Mouse (Mus musculus): ENCODE results near the gene Zswim5. TPM values are rescaled to one million over a fixed set of nuclear protein-coding genes. Genes with fewer than 3 reads are reported as not detected.

Gene Zswim5
- polyA plus RNA-seq, 1 experiment from 2014 or later: 10.9 TPM

GRCm38 (mm10) chr4:116878491-116878890 lies 1.3 kb downstream of the Zswim5 start:
- Histone ChIP-seq H3K4me3 (ENCODE audit: low read depth, low read length) (peak overlapping the region; percentile 91), H3K27ac (ENCODE audit: low read depth, low read length) (peak overlapping the region; percentile 98; the same call in 1 of the 2 replicates), H3K4me2 (ENCODE audit: low read depth, low read length, severe bottlenecking) (peak overlapping the region; percentile 79), H3K9ac (ENCODE audit: low read length) (peak overlapping the region; percentile 97), H3K9me3 (ENCODE audit: control insufficient read depth, low read length) (no peaks in the 10 kb centered on the region), H3K27me3 (ENCODE audit: control insufficient read depth, insufficient read depth, low read length) (no peaks in the 10 kb centered on the region), H3K4me1 (replicated peaks; ENCODE audit: control insufficient read depth, insufficient read depth, low read length) (no peaks in the 10 kb centered on the region), H3K36me3 (ENCODE audit: control insufficient read depth, insufficient read depth, low read length) (no peaks in the 10 kb centered on the region)
- ATAC-seq (replicated peaks; ENCODE audit: low FRiP score) (no peak), DNase-seq (ENCODE audit: low spot score) (peak; percentile 75)
- WGBS: 3% methylated on average over 11 of the region's 11 CpGs

- Histone ChIP-seq H3K4me2 (ENCODE audit: low read depth, low read length, severe bottlenecking) (no peak overlapping the region), H3K4me3 (ENCODE audit: low read depth, low read length) (no peak overlapping the region), H3K4me1 (replicated peaks; ENCODE audit: control insufficient read depth, insufficient read depth, low read length) (no peaks in the 10 kb centered on the region), H3K9me3 (ENCODE audit: control insufficient read depth, low read length) (no peaks in the 10 kb centered on the region), H3K36me3 (ENCODE audit: control insufficient read depth, insufficient read depth, low read length) (no peaks in the 10 kb centered on the region), H3K9ac (ENCODE audit: low read length) (no peak overlapping the region), H3K27ac (ENCODE audit: low read depth, low read length) (no peak overlapping the region), H3K27me3 (ENCODE audit: control insufficient read depth, insufficient read depth, low read length) (no peaks in the 10 kb centered on the region)
- DNase-seq (ENCODE audit: low spot score) (no peak), ATAC-seq (replicated peaks; ENCODE audit: low FRiP score) (no peak)
Observed at GRCm38 (mm10) chr4:116882679-116883078, 5.5 kb downstream of the Zswim5 start.

GRCm38 (mm10) chr4:116894200-116895080 lies 17.3 kb downstream of the Zswim5 start:
- H3K9me3 ChIP-seq (ENCODE audit: control insufficient read depth, low read length): no peaks in the 10 kb centered on the region
- no peak overlapping the region for H3K4me2 ChIP-seq (ENCODE audit: low read depth, low read length, severe bottlenecking)
- H3K4me3 ChIP-seq (ENCODE audit: low read depth, low read length): no peak overlapping the region
- DNase-seq (ENCODE audit: low spot score): no peak
- ATAC-seq (replicated peaks; ENCODE audit: low FRiP score): no peak
- no peaks in the 10 kb centered on the region for H3K27me3 ChIP-seq (ENCODE audit: control insufficient read depth, insufficient read depth, low read length)
- no peak overlapping the region for H3K9ac ChIP-seq (ENCODE audit: low read length)
- H3K27ac ChIP-seq (ENCODE audit: low read depth, low read length): no peak overlapping the region
- no peaks in the 10 kb centered on the region for H3K4me1 ChIP-seq (replicated peaks; ENCODE audit: control insufficient read depth, insufficient read depth, low read length)
- H3K36me3 ChIP-seq (ENCODE audit: control insufficient read depth, insufficient read depth, low read length): no peaks in the 10 kb centered on the region
- 82% methylated on average over 4 of the region's 4 CpGs for WGBS

GRCm38 (mm10) chr4:116910489-116911181 lies 33.5 kb downstream of the Zswim5 start:
- Histone ChIP-seq H3K9me3 (ENCODE audit: control insufficient read depth, low read length) (no peaks in the 10 kb centered on the region), H3K4me2 (ENCODE audit: low read depth, low read length, severe bottlenecking) (no peak overlapping the region), H3K36me3 (ENCODE audit: control insufficient read depth, insufficient read depth, low read length) (no peaks in the 10 kb centered on the region), H3K4me1 (replicated peaks; ENCODE audit: control insufficient read depth, insufficient read depth, low read length) (no peaks in the 10 kb centered on the region; the same call in 1 of the 2 replicates), H3K27ac (ENCODE audit: low read depth, low read length) (0 out of 2 replicates have a peak overlapping the region, but pooled peaks have one; percentile 26), H3K9ac (ENCODE audit: low read length) (no peak overlapping the region), H3K27me3 (ENCODE audit: control insufficient read depth, insufficient read depth, low read length) (no peaks in the 10 kb centered on the region), H3K4me3 (ENCODE audit: low read depth, low read length) (no peak overlapping the region)
- WGBS: 27% methylated on average over 4 of the region's 4 CpGs
- ATAC-seq (replicated peaks; ENCODE audit: low FRiP score) (peak; percentile 58; the same call in 1 of the 2 replicates), DNase-seq (ENCODE audit: low spot score) (no peak)

- ATAC-seq (replicated peaks; ENCODE audit: low FRiP score) (no peak; the same call in 1 of the 2 replicates), DNase-seq (ENCODE audit: low spot score) (no peak)
- no peak overlapping the region for H3K4me3 ChIP-seq (ENCODE audit: low read depth, low read length)
- no peaks in the 10 kb centered on the region; the same call in 1 of the 2 replicates for H3K4me1 ChIP-seq (replicated peaks; ENCODE audit: control insufficient read depth, insufficient read depth, low read length)
- H3K27ac ChIP-seq (ENCODE audit: low read depth, low read length): peak overlapping the region; percentile 26; the same call in 1 of the 2 replicates
- no peaks in the 10 kb centered on the region for H3K9me3 ChIP-seq (ENCODE audit: control insufficient read depth, low read length)
- no peaks in the 10 kb centered on the region for H3K36me3 ChIP-seq (ENCODE audit: control insufficient read depth, insufficient read depth, low read length)
- 37% methylated on average over 5 of the region's 5 CpGs for WGBS
- no peaks in the 10 kb centered on the region for H3K27me3 ChIP-seq (ENCODE audit: control insufficient read depth, insufficient read depth, low read length)
- no peak overlapping the region for H3K4me2 ChIP-seq (ENCODE audit: low read depth, low read length, severe bottlenecking)
- 0 out of 2 replicates have a peak overlapping the region, but pooled peaks have one; percentile 2 for H3K9ac ChIP-seq (ENCODE audit: low read length)
Observed at GRCm38 (mm10) chr4:116911202-116911601, 34.0 kb downstream of the Zswim5 start.

- DNase-seq (ENCODE audit: low spot score) (no peak), ATAC-seq (replicated peaks; ENCODE audit: low FRiP score) (no peak)
- Histone ChIP-seq H3K4me3 (ENCODE audit: low read depth, low read length) (no peak overlapping the region), H3K27me3 (ENCODE audit: control insufficient read depth, insufficient read depth, low read length) (no peaks in the 10 kb centered on the region), H3K9me3 (ENCODE audit: control insufficient read depth, low read length) (no peaks in the 10 kb centered on the region), H3K4me2 (ENCODE audit: low read depth, low read length, severe bottlenecking) (no peak overlapping the region), H3K27ac (ENCODE audit: low read depth, low read length) (no peak overlapping the region), H3K9ac (ENCODE audit: low read length) (no peak overlapping the region), H3K4me1 (replicated peaks; ENCODE audit: control insufficient read depth, insufficient read depth, low read length) (no peaks in the 10 kb centered on the region; the same call in 1 of the 2 replicates), H3K36me3 (ENCODE audit: control insufficient read depth, insufficient read depth, low read length) (no peaks in the 10 kb centered on the region)
- 94% methylated on average over 2 of the region's 2 CpGs for WGBS
Observed at GRCm38 (mm10) chr4:116913318-116913717, 36.1 kb downstream of the Zswim5 start.

- Histone ChIP-seq H3K9ac (ENCODE audit: low read length) (no peak overlapping the region), H3K4me2 (ENCODE audit: low read depth, low read length, severe bottlenecking) (no peak overlapping the region), H3K36me3 (ENCODE audit: control insufficient read depth, insufficient read depth, low read length) (no peaks in the 10 kb centered on the region), H3K27ac (ENCODE audit: low read depth, low read length) (no peak overlapping the region), H3K4me1 (replicated peaks; ENCODE audit: control insufficient read depth, insufficient read depth, low read length) (no peaks in the 10 kb centered on the region), H3K27me3 (ENCODE audit: control insufficient read depth, insufficient read depth, low read length) (no peaks in the 10 kb centered on the region), H3K4me3 (ENCODE audit: low read depth, low read length) (no peak overlapping the region), H3K9me3 (ENCODE audit: control insufficient read depth, low read length) (no peaks in the 10 kb centered on the region)
- WGBS: 70% methylated on average over 4 of the region's 4 CpGs
- no peak for ATAC-seq (replicated peaks; ENCODE audit: low FRiP score)
- no peak for DNase-seq (ENCODE audit: low spot score)
Observed at GRCm38 (mm10) chr4:116928006-116928651, 51.0 kb downstream of the Zswim5 start.

- no peak for DNase-seq (ENCODE audit: low spot score)
- no peak for ATAC-seq (replicated peaks; ENCODE audit: low FRiP score)
- Histone ChIP-seq H3K9ac (ENCODE audit: low read length) (no peak overlapping the region), H3K4me2 (ENCODE audit: low read depth, low read length, severe bottlenecking) (no peak overlapping the region), H3K27ac (ENCODE audit: low read depth, low read length) (no peak overlapping the region), H3K27me3 (ENCODE audit: control insufficient read depth, insufficient read depth, low read length) (no peaks in the 10 kb centered on the region), H3K4me1 (replicated peaks; ENCODE audit: control insufficient read depth, insufficient read depth, low read length) (peaks cover 13% of the 10 kb centered on the region; the same call in 1 of the 2 replicates), H3K4me3 (ENCODE audit: low read depth, low read length) (no peak overlapping the region), H3K36me3 (ENCODE audit: control insufficient read depth, insufficient read depth, low read length) (no peaks in the 10 kb centered on the region), H3K9me3 (ENCODE audit: control insufficient read depth, low read length) (no peaks in the 10 kb centered on the region)
- WGBS: 45% methylated on average over 4 of the region's 4 CpGs
Observed at GRCm38 (mm10) chr4:116939585-116939984, 62.4 kb downstream of the Zswim5 start.

All from forebrain, embryonic 11.5 days (tissue).